Mouse (Mus musculus) hindlimb bud, embryonic 11.5 days (tissue): ENCODE results near the gene Mpnd.
"Not testable (repeated sequence)": the region's sequence is repeated elsewhere in the genome, so short reads cannot be mapped to it uniquely, and the experiment has no call there.

Experiments
- DNase-seq: peaks from one replicate; pipeline ENCODE4 v3.0.0-alpha.2; 2012; ENCODE audit warnings: low read depth, low spot score; ENCODE audit errors: extremely low spot score

Gene Mpnd

DNA sequence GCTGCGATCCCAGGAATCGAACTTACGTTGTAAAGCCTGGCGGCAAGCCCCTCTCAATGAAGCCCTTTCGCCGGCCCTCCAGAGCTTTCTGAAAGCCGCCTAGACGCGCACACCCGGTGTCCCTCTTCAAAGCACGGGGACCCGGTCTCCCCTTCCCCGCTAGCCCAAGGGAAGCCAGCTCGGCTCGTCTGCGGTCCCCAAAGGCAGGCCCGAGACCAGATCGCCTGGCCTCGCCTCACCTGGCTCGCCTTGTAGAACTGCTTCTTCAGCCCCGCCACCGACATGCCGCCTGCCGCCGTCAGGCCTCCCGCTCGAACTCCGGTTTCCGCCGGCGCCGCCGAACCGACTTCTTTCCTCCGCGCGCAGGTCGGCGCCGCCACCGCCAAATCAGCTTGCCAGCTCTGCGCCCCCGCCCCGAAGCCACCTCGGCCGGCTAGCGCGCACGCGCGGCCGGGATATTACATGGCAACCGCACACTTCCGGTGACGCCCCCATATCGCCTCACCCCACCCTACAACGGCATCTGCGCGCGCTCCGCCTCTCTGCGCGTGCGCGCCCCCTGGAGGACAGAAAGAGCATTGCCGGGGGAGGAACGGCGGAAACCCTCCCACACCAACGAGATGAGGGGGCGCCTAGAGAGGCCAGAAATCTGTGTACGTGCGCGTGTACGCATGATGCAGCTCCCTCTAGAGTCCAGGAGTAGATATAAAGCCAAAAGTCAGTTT, 30.8 kb downstream of the Mpnd start, which contains the start of gene Sh3gl1:
TSS of gene Sh3gl1 (minus strand) at position 460 of the 725 bp plus-strand sequence.
- DNase-seq = peak; percentile 95

DNA sequence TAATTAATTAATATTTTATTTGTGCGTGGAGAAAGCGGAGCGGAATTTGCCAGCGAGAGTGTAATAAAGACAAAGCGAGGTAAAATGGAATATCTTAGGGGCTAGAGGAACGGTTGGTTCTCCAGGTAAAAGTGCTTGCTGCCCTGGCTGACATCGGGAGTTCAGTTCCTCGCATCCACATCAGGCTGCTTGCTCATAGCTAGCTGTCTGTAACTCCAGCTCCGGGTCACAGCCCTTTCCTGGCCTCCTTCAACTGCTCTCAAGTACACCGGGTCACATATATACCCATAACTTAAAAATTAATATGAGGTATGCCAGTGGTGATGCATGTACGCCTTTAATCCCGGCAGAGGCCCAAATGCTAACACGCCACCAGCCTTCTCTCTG, 31.4 kb downstream of the Mpnd start:
- DNase-seq = no peak

DNA sequence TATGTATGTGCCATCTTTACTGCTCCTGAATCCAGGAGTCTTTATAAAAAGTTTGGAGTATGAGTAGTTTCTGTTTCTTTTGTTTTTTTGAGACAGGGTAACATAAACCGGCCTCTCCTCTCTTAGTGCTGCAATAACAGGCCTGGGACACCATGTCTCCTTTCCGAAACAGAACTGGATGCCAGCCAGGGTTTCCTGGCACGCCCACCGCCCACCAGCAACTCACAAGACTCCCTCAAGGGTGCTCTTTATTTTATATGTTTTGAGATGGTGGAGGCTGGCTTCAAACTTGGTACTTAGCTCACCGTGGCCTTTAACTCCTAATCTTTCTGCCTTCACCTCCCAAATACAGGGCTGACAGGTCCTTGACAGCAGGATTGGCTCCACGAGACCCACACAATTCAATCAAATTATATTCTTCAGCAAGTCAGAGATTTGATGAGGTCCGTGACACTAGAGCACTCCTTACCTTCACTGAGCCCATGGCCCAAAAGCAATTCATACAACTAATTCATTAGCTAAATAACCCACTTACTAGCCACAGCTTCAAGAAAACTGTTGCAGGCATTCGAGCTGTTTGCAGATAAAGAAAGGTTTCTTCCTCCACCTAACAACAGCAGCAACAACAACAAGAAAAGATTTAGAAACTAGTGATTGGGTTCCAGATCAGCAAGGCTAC, 33.2 kb downstream of the Mpnd start:
- DNase-seq = no peak

DNA sequence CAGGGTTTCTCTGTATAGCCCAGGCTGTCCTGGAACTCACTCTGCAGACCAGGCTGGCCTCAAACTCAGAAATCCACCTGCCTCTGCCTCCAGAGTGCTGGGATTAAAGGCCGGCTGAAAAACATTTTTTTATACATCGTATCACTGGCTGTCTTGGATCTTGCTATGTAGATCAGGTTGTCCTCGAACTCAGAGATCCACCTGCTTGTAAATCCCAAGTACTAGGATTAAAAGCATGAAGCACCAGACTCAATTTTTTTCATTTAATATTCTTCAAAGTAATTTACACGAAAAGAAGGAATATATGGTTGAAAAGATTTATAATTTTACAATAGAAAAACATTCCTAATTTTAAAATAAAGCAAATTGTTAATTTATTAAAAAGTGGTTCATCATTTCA, 33.8 kb downstream of the Mpnd start:
- DNase-seq = no peak

DNA sequence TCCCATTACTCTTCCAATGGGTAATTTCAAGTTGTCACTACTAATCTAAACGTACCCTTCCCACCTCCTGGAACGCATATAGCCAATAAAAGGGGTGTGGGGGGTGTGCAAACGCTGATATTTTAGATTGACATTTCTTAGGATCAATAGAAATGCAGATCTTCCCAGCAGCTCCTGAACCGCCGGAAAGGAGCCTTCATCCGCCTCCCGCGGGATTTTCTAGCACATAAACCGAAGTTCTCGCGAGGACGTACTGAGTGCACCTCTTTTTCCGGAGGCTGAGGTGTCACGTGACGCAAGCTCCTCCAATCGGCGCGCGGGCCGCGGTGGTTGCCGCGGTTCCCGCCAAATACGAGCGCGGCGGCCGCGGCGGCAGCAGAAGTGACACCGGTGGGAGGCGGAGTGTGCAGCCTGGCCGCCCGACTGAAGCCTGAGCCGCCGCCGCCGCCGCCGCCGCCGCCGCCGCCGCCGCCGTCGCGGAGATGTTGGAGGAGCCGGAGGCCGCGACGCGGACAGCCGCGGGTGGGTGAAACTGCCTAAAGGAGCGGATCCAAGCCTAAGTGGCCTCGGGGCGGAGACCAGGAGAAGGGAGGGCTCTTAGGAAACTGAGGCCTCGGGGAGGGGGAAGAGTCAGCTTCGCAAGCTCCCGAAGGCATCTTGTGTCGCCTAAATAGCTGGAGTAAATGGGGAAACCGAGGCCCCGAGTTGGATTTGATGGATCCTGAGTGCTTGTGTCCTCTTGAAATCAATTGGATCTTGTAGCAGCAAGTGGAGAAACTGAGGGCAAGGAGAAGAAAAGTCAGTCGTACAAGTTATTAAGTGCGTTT, 34.7 kb downstream of the Mpnd start, which contains the start of gene Chaf1a:
TSS of gene Chaf1a (plus strand) at position 410 of the 827 bp plus-strand sequence.
- peak; percentile 98 for DNase-seq

DNA sequence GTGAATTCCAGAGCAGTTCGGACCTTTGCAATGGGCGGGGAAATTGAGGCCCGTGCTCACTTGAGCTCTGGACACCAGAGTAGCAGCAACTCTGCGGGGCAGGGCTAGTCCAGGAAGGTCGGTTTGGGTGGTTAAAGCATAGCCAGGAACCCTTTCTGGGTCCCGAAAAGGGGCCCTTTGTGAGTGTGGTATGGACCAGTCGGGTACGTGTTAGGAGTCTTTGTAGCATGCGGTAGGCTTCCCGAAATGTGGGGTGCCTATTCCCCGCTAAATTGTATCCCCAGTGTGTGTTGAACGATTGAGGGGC, 35.3 kb downstream of the Mpnd start:
- DNase-seq = no peak

DNA sequence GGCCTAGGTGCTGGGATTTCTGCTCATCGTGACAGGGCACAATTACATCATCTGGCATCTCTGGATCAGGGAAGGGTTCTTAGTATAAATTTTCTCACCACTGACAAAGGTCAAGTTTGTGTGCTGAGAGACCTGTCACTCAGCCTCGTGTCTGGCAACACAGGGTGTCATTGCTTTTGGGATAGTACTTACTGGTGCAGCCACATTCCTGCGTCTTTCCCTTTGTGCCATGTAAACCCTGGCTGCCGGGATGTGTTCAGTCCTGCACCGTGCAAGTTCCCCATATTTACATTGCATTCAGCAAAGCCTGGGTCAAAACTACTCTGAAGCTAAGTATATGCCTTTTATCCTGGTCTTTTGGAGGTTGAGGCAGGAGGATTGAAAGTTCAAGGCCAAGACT, 45.9 kb downstream of the Mpnd start:
- DNase-seq = no peak

DNA sequence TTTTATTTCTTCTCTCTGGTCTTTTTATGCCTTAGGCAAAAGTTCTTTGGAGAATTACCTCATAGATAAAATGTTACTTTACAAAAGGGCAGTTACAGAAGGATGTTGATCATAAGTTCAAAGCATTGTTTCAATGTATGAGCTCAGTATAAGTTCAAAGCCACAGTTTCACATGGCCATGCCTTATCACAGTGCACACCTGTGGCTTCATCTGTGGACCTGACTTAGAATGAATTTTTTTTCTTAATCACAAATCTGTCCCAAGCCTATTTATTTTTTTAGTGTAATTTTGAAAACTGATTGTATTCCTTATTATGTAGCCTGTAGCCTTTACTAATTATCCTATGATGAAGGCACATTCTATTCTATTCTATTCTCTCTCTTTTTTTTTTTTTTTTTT, 49.4 kb downstream of the Mpnd start:
- no peak for DNase-seq

DNA sequence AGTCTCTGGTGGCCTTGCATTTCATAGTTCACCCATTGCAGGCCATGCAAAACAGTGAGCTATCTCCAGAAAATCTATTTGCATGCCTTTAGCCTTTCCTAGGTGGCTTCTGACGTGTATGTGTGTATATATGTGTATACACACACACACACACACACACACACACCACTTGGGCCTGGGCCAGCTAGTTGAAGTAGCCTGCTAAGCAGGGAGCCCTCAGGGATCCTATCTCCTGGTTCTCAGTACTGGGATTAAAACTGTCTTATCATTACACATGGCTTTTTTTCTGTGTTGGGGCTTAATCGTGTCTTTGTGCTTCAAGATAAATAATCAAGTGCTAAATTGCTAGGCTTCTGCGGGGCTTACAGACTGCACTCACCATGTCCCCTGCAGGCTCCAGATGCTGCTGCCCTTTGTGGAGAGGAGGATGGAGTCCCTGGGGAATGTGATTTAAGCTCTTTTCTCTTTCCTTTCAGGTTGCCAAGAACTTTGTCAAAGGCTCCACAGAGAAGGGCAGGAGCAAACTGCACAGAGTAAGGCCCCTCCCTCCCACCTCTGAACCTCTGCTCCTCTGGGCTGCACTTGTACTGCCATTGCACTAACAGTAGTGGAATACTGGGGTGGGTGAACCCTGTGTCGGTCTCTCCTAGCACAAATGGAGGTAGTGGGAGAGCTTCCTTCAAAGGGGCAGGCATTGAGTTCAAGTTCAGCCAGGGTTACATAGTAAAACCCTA, 50.6 kb downstream of the Mpnd start:
- DNase-seq = no peak

DNA sequence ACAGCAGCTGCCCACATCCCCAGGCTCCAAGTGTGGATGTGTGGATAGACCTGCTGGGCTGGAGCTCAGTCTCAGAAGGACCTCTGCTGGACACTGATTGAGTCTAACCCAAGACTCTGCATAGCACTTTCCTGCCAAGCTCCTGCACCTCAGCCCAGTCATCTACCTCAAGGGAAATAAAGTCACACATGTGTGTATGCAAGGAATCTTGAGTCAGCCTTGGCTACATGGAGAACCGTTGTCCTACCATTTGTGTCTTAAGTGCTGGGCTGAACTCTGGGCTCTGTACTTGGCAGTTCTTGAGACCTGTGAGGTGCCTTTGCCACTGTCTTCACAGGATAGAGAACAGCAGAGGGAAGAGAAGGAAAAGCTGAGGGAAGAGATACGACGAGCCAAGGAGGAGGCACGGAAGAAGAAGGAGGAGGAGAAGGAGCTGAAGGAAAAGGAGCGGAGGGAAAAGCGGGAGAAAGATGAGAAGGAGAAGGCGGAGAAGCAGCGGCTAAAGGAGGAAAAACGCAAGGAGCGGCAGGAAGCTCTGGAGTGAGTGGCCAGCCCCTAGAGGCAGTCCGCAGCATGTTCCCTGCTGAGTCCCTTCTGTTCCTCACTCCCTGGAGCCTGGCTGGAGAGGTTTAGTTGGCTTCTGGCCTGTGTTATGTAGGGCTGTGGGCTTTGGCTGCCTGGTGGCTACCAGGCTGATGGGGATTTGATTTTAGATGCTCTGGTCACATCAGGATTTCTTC, 52.0 kb downstream of the Mpnd start:
- DNase-seq = no peak

DNA sequence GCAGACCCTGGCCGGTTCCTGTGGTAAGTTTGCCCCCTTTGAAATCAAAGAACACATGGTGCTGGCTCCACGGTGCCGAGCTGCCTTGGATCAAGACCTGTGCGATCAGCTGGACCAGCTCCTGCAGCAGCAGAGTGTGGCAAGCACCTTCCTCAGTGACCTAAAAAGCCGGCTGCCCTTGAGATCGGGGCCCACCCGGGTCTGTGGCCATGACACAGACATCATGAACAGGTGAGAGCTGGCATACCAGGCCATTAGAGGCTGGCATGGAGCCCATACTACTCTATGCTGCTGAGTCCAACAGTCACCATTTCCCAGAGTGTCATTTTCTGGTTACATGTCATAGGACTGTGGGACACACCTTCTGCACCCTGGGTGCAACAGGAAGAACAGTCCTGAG, 56.6 kb downstream of the Mpnd start:
- DNase-seq = no peak

DNA sequence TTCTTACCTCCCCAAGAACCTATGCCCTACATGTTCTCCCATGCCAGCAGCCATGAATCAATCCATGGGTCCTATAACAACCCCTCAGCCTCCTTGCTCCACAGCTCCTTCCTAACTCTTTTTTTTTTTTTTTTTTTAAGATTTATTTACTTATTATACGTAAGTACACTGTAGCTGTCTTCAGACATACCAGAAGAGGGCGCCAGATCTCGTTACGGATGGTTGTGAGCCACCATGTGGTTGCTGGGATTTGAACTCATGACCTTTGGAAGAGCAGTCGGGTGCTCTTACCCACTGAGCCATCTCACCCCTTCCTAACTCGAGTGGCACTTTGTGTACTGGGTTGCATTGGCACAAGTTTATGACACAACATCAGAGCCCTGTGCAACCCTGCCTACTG, 60.2 kb downstream of the Mpnd start:
- not testable (repeated sequence) for DNase-seq
